Mouse (Mus musculus) megakaryocyte, embryonic 14.5 days (primary cell): ENCODE data around the gene Tbx1.

Source experiments
- FLI1 ChIP-seq: IDR thresholded peaks from 2 replicates; pipeline ENCODE4 v1.6.1; 2012; ENCODE audit warnings: low read length, inconsistent platforms, mixed read lengths
- GATA1 ChIP-seq: IDR thresholded peaks from 3 replicates; pipeline ENCODE4 v1.6.1; 2012; ENCODE audit warnings: mixed read lengths, low read length, inconsistent platforms, borderline replicate concordance

GRCm38 (mm10) chr16:18537407-18537990 lies 53.0 kb downstream of the Tbx1 start:
- TF ChIP-seq FLI1 (no peak), GATA1 (no peak)
